Mouse (Mus musculus) hindbrain, embryonic 14.5 days (tissue): ENCODE data around the gene Tor2a. TPM values are rescaled to one million over a fixed set of nuclear protein-coding genes. Genes with fewer than 3 reads are reported as not detected.

ENCODE experiments used
- ATAC-seq: fragments of 200-750 bp; cut with Nextera tagmentation; 2 replicates; pipeline ENCODE4 v1.8.0; 2017; ENCODE audit warnings: moderate number of reproducible peaks, mild to moderate bottlenecking, moderate TSS enrichment, moderate library complexity; ENCODE audit not compliant: low FRiP score
- DNase-seq: peaks from one replicate; pipeline ENCODE4 v3.0.0-alpha.2; 2015; ENCODE audit warnings: low spot score
- H3K27ac ChIP-seq: fragments of 300-500 bp; sonication (generic); 2 replicates; pipeline ENCODE4 v1.5.1; 2014; ENCODE audit warnings: mild to moderate bottlenecking, moderate library complexity
- H3K27me3 ChIP-seq: fragments of 300-500 bp; sonication (generic); 2 replicates; pipeline ENCODE4 v1.6.1; 2014; ENCODE audit warnings: mild to moderate bottlenecking, low read length, mixed read lengths; ENCODE audit not compliant: control insufficient read depth, insufficient read depth
- H3K36me3 ChIP-seq: fragments of 300-500 bp; sonication (generic); replicated peaks from 2 replicates; pipeline ENCODE4 v1.6.1; 2014; ENCODE audit not compliant: control insufficient read depth, insufficient read depth
- H3K4me1 ChIP-seq: fragments of 300-500 bp; sonication (generic); replicated peaks from 2 replicates; pipeline ENCODE4 v1.6.1; 2014; ENCODE audit warnings: antibody characterized with exemption, low read length, mixed read lengths; ENCODE audit not compliant: control insufficient read depth, insufficient read depth
- H3K4me2 ChIP-seq: fragments of 300-500 bp; sonication (generic); replicated peaks from 2 replicates; pipeline ENCODE4 v1.6.1; 2014; ENCODE audit warnings: mild to moderate bottlenecking, moderate library complexity
- H3K4me3 ChIP-seq: fragments of 300-500 bp; sonication (generic); replicated peaks from 2 replicates; pipeline ENCODE4 v1.5.1; 2014; ENCODE audit warnings: mild to moderate bottlenecking, low read length
- H3K9ac ChIP-seq: fragments of 300-500 bp; sonication (generic); 2 replicates; pipeline ENCODE4 v1.6.1; 2014
- H3K9me3 ChIP-seq: fragments of 300-500 bp; sonication (generic); 2 replicates; pipeline ENCODE4 v1.6.1; 2016; ENCODE audit warnings: low read length; ENCODE audit not compliant: control insufficient read depth
- WGBS: fragments of 180-500 bp; shearing (Covaris S2); extraction: QIAGEN DNeasy Blood & Tissue Kit; methylation state at CpG from one replicate; pipeline ENCODE4 v1.1.7; 2014; 5-methylcytosine and 5-hydroxymethylcytosine counted together
- polyA plus RNA-seq: library from polyadenylated mRNA; unstranded; fragments of >200 nt; fragmentation: Nextera tagmentation; extraction: Ambion mirVana; gene quantifications from 2 replicates; pipeline ENCODE4 v1.2.1, GENCODE M21; 2014

Gene Tor2a
- polyA plus RNA-seq, 1 experiment from 2014 or later = 53.1 TPM

GRCm38 (mm10) chr2:32736306-32736829, 20.7 kb upstream of the Tor2a start:
- H3K4me1 ChIP-seq = peaks cover 7% of the 10 kb centered on the region; the same call in 1 of the 2 replicates
- no peak overlapping the region for H3K27ac ChIP-seq
- no peaks in the 10 kb centered on the region for H3K36me3 ChIP-seq
- ATAC-seq (no peak), DNase-seq (no peak)
- 23% methylated on average over 3 of the region's 3 CpGs for WGBS
- H3K4me3 ChIP-seq = no peak overlapping the region
- H3K27me3 ChIP-seq = no peaks in the 10 kb centered on the region
- no peak overlapping the region for H3K9ac ChIP-seq
- H3K4me2 ChIP-seq = no peak overlapping the region
- H3K9me3 ChIP-seq = no peaks in the 10 kb centered on the region

DNA sequence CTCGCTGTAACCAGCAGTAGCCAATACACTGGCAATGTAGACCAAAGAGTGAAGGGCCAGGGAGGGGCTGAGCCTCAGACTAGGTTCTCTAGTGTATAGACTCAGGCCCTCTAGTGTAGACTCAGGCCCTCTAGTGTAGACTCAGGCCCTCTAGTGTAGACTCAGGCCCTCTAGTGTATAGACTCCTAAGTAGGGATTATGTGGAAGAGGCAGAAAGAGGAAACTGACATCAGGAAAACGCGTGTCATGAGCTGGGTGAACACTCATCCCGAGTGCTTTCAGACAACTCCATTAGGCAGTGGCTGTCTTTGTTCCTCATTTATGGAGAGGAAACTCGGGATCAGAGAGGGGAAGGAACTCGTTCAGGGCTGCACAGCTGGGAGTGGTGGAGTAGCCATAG, 20.0 kb upstream of the Tor2a start:
- 59% methylated on average over 6 of the region's 6 CpGs for WGBS
- no peak for DNase-seq
- no peaks in the 10 kb centered on the region for H3K9me3 ChIP-seq
- H3K27me3 ChIP-seq = no peaks in the 10 kb centered on the region
- H3K27ac ChIP-seq = no peak overlapping the region
- no peak overlapping the region for H3K4me2 ChIP-seq
- no peak for ATAC-seq
- no peak overlapping the region for H3K9ac ChIP-seq
- H3K4me3 ChIP-seq = no peak overlapping the region
- peaks cover 7% of the 10 kb centered on the region; the same call in 1 of the 2 replicates for H3K4me1 ChIP-seq
- H3K36me3 ChIP-seq = no peaks in the 10 kb centered on the region

- Histone ChIP-seq H3K4me1 (peaks cover 11% of the 10 kb centered on the region), H3K4me2 (no peak overlapping the region), H3K36me3 (peaks cover under 1% of the 10 kb centered on the region; the same call in 1 of the 2 replicates), H3K9ac (0 out of 2 replicates have a peak overlapping the region, but pooled peaks have one; percentile 0), H3K27me3 (no peaks in the 10 kb centered on the region), H3K4me3 (no peak overlapping the region), H3K27ac (no peak overlapping the region), H3K9me3 (no peaks in the 10 kb centered on the region)
- DNase-seq (no peak), ATAC-seq (no peak)
- WGBS = 71% methylated on average over 4 of the region's 4 CpGs
Observed at GRCm38 (mm10) chr2:32739311-32739710, 17.7 kb upstream of the Tor2a start.

GRCm38 (mm10) chr2:32740916-32741272, 16.1 kb upstream of the Tor2a start, which contains the start of gene 6330409D20Rik:
Gene 6330409D20Rik, minus strand, starts transcription at chr2:32741016.
- Histone ChIP-seq H3K27ac (peak within 1 kb of the TSS; percentile 87), H3K36me3 (peaks cover 17% of the 10 kb centered on the region), H3K4me3 (peak within 1 kb of the TSS; percentile 94), H3K4me1 (peaks cover 11% of the 10 kb centered on the region), H3K27me3 (no peaks in the 10 kb centered on the region), H3K4me2 (peak within 1 kb of the TSS; percentile 80), H3K9ac (peak within 1 kb of the TSS; percentile 94), H3K9me3 (no peaks in the 10 kb centered on the region)
- 4% methylated on average over 11 of the region's 11 CpGs for WGBS
- DNase-seq (no peak), ATAC-seq (no peak)

DNA sequence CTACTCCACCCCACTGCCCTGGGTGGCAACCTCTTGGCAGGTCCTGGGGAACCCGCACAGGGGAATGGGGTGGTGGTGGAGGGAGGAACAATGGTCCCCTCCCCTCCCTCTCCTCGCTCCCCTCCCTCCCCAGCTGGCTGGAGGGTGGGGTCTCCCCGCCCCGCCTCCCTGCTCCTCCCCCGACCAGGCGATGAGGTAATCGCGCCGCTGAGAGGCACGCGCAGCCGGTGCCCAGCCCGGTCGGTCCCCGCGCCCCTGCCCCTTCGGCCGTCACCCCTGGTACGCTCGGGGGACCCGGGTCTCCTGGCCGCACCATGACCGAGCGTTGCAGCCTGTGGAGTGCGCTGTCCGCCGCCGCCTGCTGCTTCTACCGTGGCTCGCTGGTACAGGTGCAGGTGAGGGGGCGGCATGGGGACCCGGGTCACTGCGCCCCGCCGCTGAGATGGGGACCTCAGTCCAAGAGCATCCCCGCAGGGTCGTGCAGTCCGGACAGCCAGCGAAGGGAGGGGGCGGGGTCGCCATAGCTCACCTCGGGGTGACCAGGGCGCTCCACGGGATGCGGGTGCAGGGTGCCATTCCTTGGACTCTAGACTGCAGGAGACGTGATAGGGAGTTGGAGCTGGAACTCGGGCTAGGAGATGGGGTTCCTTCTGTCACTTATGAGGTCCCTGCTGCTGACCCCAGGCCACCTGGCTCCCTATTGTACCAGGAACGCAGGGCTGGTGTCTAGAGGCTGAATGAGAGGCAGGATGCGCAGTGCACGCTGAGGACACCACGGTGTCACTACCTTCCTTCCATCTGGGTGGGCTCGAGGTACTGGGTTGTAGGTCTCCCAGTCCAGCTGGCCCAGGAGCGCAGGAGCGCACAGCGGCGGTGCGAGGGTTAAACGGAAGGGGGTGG, 15.5 kb upstream of the Tor2a start:
- Histone ChIP-seq H3K4me1 (peaks cover 11% of the 10 kb centered on the region), H3K9ac (peak overlapping the region; percentile 94), H3K4me2 (peak overlapping the region; percentile 80), H3K36me3 (peaks cover 23% of the 10 kb centered on the region), H3K27me3 (no peaks in the 10 kb centered on the region), H3K4me3 (peak overlapping the region; percentile 94), H3K9me3 (no peaks in the 10 kb centered on the region), H3K27ac (peak overlapping the region; percentile 87)
- WGBS = 7% methylated on average over 52 of the region's 58 CpGs
- peak; percentile 71 for DNase-seq
- ATAC-seq = peak; percentile 57

GRCm38 (mm10) chr2:32742173-32742531, 14.9 kb upstream of the Tor2a start:
- H3K4me1 ChIP-seq = peaks cover 11% of the 10 kb centered on the region
- peak overlapping the region; percentile 80 for H3K4me2 ChIP-seq
- WGBS = 10% methylated on average over 18 of the region's 18 CpGs
- peak overlapping the region; percentile 94 for H3K4me3 ChIP-seq
- H3K27ac ChIP-seq = peak overlapping the region; percentile 87
- H3K36me3 ChIP-seq = peaks cover 29% of the 10 kb centered on the region
- DNase-seq = peak; percentile 83
- no peaks in the 10 kb centered on the region for H3K9me3 ChIP-seq
- ATAC-seq = peak; percentile 93
- peak overlapping the region; percentile 94 for H3K9ac ChIP-seq
- no peaks in the 10 kb centered on the region for H3K27me3 ChIP-seq

GRCm38 (mm10) chr2:32744272-32744982, 12.6 kb upstream of the Tor2a start:
- peaks cover 11% of the 10 kb centered on the region for H3K4me1 ChIP-seq
- H3K9ac ChIP-seq = 0 out of 2 replicates have a peak overlapping the region, but pooled peaks have one; percentile 11
- no peak overlapping the region for H3K4me2 ChIP-seq
- no peaks in the 10 kb centered on the region for H3K27me3 ChIP-seq
- no peaks in the 10 kb centered on the region for H3K9me3 ChIP-seq
- ATAC-seq = no peak
- H3K36me3 ChIP-seq = peaks cover 52% of the 10 kb centered on the region
- H3K27ac ChIP-seq = no peak overlapping the region
- WGBS = 81% methylated on average over 15 of the region's 15 CpGs
- no peak for DNase-seq
- no peak overlapping the region for H3K4me3 ChIP-seq

GRCm38 (mm10) chr2:32749082-32749481, 8.0 kb upstream of the Tor2a start:
- no peak overlapping the region for H3K9ac ChIP-seq
- DNase-seq = no peak
- no peak overlapping the region for H3K4me2 ChIP-seq
- 90% methylated on average over 16 of the region's 16 CpGs for WGBS
- peaks cover 82% of the 10 kb centered on the region for H3K36me3 ChIP-seq
- H3K9me3 ChIP-seq = no peaks in the 10 kb centered on the region
- H3K27me3 ChIP-seq = no peaks in the 10 kb centered on the region
- no peak for ATAC-seq
- H3K4me1 ChIP-seq = peaks cover 16% of the 10 kb centered on the region; the same call in 1 of the 2 replicates
- H3K27ac ChIP-seq = no peak overlapping the region
- no peak overlapping the region for H3K4me3 ChIP-seq

DNA sequence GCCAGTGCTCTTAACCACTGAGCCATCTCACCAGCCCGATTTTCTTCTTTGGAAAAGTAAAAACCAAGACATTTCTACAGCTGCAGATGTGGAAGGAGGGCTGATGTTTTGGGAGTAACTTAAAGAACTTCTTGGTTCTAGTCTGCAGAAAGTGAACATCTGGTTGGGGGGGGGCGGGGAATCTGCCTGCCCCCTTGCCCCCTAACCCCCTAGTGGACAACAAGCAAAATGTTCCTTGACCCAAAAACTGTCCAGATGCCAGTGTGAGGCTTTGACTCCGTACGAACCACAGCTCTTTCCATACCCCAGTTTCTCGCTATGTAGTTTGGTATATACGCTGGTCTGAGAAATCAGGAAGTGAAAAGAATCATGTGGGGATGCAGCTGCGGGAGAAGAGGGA, 6.8 kb upstream of the Tor2a start:
- Histone ChIP-seq H3K9me3 (no peaks in the 10 kb centered on the region), H3K9ac (no peak overlapping the region), H3K36me3 (peaks cover 83% of the 10 kb centered on the region), H3K4me2 (no peak overlapping the region), H3K4me1 (peaks cover 16% of the 10 kb centered on the region; the same call in 1 of the 2 replicates), H3K27ac (no peak overlapping the region), H3K27me3 (no peaks in the 10 kb centered on the region), H3K4me3 (no peak overlapping the region)
- WGBS = 74% methylated on average over 7 of the region's 7 CpGs
- ATAC-seq (no peak), DNase-seq (no peak)
